Mouse (Mus musculus) forebrain, embryonic 12.5 days (tissue): ENCODE measurements around the gene Myh6. TPM values are rescaled to one million over a fixed set of nuclear protein-coding genes. Genes with fewer than 3 reads are reported as not detected.
"Not testable (repeated sequence)": the region's sequence is repeated elsewhere in the genome, so short reads cannot be mapped to it uniquely, and the experiment has no call there.

Experiments used
- ATAC-seq: fragments of 200-750 bp; cut with Nextera tagmentation; 2 replicates; pipeline ENCODE4 v1.8.0; 2017; ENCODE audit warnings: moderate TSS enrichment; ENCODE audit not compliant: low FRiP score
- H3K27ac ChIP-seq: fragments of 300-500 bp; sonication (generic); 2 replicates; pipeline ENCODE4 v1.5.1; 2016; ENCODE audit warnings: mild to moderate bottlenecking
- H3K27me3 ChIP-seq: fragments of 300-500 bp; sonication (generic); 2 replicates; pipeline ENCODE4 v1.6.1; 2016; ENCODE audit warnings: mild to moderate bottlenecking
- H3K36me3 ChIP-seq: fragments of 300-500 bp; sonication (generic); replicated peaks from 2 replicates; pipeline ENCODE4 v1.6.1; 2016; ENCODE audit warnings: mild to moderate bottlenecking
- H3K4me1 ChIP-seq: fragments of 300-500 bp; sonication (generic); 2 replicates; pipeline ENCODE4 v1.6.1; 2016
- H3K4me2 ChIP-seq: fragments of 300-500 bp; sonication (generic); 2 replicates; pipeline ENCODE4 v1.6.1; 2016; ENCODE audit warnings: mild to moderate bottlenecking, moderate library complexity
- H3K4me3 ChIP-seq: fragments of 300-500 bp; sonication (generic); replicated peaks from 2 replicates; pipeline ENCODE4 v1.5.1; 2016; ENCODE audit warnings: mild to moderate bottlenecking
- H3K9ac ChIP-seq: fragments of 300-500 bp; sonication (generic); 2 replicates; pipeline ENCODE4 v1.6.1; 2016; ENCODE audit warnings: mild to moderate bottlenecking
- H3K9me3 ChIP-seq: fragments of 300-500 bp; sonication (generic); 2 replicates; pipeline ENCODE4 v1.6.1; 2016
- WGBS: fragments of 180-500 bp; shearing (Covaris S2); methylation state at CpG from one replicate; pipeline ENCODE4 v1.1.7; 2016; 5-methylcytosine and 5-hydroxymethylcytosine counted together
- polyA plus RNA-seq: library from polyadenylated mRNA; unstranded; fragments of >200 nt; fragmentation: Nextera tagmentation; extraction: Ambion mirVana; gene quantifications from 2 replicates; pipeline ENCODE4 v1.2.1, GENCODE M21; 2016

The Myh6 gene
- polyA plus RNA-seq, 1 experiment from 2014 or later: 1.8 TPM

DNA sequence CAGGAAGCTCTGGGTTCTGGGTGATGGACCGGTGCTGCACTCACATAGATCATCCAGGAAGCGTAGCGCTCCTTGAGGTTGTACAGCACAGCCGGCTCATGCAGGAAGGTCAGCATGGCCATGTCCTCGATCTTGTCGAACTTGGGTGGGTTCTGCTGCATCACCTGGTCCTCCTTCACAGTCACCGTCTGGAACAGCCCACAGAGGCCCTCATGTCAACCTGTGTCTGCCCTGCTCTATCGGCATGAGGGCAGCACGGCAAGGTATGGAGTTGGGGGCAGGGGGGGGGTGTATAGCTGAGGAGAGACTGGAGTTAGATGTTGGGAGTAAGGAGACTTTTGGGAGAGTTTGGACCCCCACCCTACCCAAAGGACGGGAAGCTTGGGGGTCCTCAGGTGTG is 25.5 kb upstream of the Myh6 start:
- no peak overlapping the region for H3K4me2 ChIP-seq
- H3K36me3 ChIP-seq: no peaks in the 10 kb centered on the region
- WGBS: 91% methylated on average over 10 of the region's 10 CpGs
- H3K9me3 ChIP-seq: no peaks in the 10 kb centered on the region
- no peak overlapping the region for H3K4me3 ChIP-seq
- H3K9ac ChIP-seq: no peak overlapping the region
- H3K27me3 ChIP-seq: no peaks in the 10 kb centered on the region
- ATAC-seq: no peak
- no peak overlapping the region for H3K27ac ChIP-seq
- peaks cover 35% of the 10 kb centered on the region for H3K4me1 ChIP-seq

DNA sequence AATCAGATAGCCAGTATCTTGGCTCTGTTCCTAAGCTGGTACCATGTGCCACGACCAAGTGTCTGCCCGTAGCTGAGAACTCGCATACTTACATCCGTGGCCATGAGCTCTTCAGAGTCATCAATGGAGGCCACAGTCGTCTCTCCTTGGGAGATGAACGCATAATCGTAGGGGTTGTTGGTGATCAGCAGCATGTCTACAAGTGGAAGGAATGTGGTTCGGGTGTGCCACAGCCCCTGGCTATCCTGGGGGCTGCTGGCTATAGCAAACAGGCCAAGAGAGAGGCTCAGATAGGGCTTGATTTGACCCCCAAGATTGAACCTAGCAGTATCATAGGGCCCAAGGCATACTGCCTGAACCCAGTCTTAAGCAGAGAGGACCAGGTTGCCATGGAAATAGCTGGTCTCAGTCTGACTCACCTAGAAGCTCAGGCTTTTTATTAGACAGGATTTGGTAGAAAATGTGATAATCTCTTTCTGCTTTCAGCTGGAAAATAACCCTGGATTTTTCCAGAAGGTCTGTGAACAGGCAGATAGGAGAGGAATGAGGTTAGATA is 23.2 kb upstream of the Myh6 start:
- no peak for ATAC-seq
- no peak overlapping the region for H3K27ac ChIP-seq
- H3K4me2 ChIP-seq: no peak overlapping the region
- no peak overlapping the region for H3K9ac ChIP-seq
- H3K9me3 ChIP-seq: no peaks in the 10 kb centered on the region
- H3K27me3 ChIP-seq: no peaks in the 10 kb centered on the region
- no peak overlapping the region for H3K4me3 ChIP-seq
- 91% methylated on average over 8 of the region's 8 CpGs for WGBS
- no peaks in the 10 kb centered on the region for H3K36me3 ChIP-seq
- peaks cover 12% of the 10 kb centered on the region for H3K4me1 ChIP-seq

DNA sequence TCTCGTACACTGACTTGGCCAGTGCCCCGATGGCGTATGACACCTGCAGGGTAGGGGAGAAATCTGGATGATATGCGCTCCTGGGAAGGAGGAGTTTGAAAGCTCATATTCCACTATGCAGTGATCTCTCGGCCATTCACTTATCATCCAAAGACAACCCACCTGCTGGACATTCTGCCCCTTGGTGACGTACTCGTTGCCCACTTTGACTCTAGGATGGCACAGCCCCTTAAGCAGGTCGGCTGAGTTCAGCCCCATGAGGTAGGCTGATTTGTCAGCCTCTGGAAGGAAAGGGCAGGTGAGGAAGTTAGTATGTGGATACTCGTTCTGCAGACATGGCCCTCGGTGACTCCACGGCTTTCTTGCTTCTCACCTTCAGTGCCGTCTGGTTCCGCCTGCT is 22.2 kb upstream of the Myh6 start:
- no peaks in the 10 kb centered on the region for H3K9me3 ChIP-seq
- H3K9ac ChIP-seq: no peak overlapping the region
- WGBS: 95% methylated on average over 13 of the region's 13 CpGs
- no peaks in the 10 kb centered on the region for H3K36me3 ChIP-seq
- H3K4me3 ChIP-seq: no peak overlapping the region
- no peak overlapping the region for H3K4me2 ChIP-seq
- H3K4me1 ChIP-seq: peaks cover 1% of the 10 kb centered on the region; the same call in 1 of the 2 replicates
- H3K27me3 ChIP-seq: no peaks in the 10 kb centered on the region
- no peak for ATAC-seq
- H3K27ac ChIP-seq: no peak overlapping the region

DNA sequence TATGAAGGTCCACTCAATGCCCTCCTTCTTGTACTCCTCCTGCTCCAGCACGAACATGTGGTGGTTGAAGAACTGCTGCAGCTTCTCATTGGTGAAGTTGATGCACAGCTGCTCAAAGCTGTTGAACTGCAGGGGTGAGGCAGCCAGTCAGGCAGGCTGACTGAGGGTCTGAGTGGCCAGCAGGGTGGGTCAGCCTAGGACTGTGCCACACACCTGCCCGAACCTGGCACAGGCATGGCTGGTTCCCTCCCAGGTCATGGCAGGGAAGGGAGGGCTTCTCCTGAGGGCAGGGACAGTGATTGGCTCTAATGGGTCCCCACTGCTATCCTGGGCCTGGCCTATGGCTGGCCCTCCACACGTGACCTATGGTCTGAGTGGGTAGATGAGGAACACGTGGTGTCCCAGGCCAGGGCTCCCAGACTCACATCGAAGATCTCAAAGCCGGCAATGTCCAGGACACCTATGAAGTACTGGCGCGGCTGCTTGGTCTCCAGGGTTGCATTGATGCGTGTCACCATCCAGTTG is 21.7 kb upstream of the Myh6 start:
- not testable (repeated sequence) for H3K4me3 ChIP-seq, H3K27ac ChIP-seq, H3K9ac ChIP-seq, H3K27me3 ChIP-seq, H3K4me2 ChIP-seq, H3K36me3 ChIP-seq, ATAC-seq, H3K9me3 ChIP-seq, H3K4me1 ChIP-seq
- 94% methylated on average over 9 of the region's 9 CpGs for WGBS

DNA sequence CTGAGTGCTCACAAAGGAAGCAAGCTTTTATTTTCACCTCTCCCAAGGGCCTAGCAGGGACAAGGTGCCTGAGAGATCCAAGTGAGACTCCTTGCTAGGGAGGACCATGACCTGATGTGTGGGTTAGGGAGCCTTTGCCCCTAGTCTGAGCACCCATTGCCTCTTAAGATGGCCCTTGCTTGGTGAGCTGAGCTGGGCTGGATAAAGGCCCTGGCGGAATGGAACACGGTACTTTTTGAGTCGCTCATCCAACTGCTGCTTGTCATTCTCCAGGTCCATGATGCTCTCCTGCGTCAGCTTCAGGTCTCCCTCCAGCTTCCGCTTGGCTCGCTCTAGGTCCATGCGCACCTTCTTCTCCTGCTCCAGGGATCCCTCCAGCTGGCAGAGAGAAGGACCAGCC is 15.2 kb upstream of the Myh6 start:
- no peaks in the 10 kb centered on the region for H3K27me3 ChIP-seq
- H3K36me3 ChIP-seq: no peaks in the 10 kb centered on the region
- H3K27ac ChIP-seq: no peak overlapping the region
- no peak overlapping the region for H3K9ac ChIP-seq
- H3K4me2 ChIP-seq: no peak overlapping the region
- 95% methylated on average over 7 of the region's 7 CpGs for WGBS
- no peak overlapping the region for H3K4me3 ChIP-seq
- H3K9me3 ChIP-seq: no peaks in the 10 kb centered on the region
- ATAC-seq: no peak
- no peaks in the 10 kb centered on the region for H3K4me1 ChIP-seq

DNA sequence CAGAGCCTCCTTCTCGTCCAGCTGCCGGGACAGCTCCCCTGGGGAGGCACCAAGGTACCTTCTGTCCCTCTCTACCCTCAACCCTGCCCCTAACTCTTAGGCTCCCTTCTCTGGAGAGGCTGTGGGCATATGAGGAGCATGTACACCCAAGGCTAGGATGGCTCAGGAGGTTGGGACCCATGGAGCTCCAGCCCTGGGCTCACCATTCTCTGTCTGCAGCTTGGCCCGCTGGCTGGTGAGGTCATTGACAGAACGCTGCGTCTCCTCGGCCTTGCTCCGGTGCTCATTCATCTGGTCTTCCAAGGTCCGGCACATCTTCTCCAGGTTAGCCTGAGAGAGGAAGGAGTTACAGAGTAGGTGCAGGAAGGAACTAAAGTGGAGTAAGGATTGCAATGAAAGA is 11.9 kb upstream of the Myh6 start:
- no peak overlapping the region for H3K9ac ChIP-seq
- H3K27ac ChIP-seq: no peak overlapping the region
- H3K4me3 ChIP-seq: no peak overlapping the region
- 0 out of 2 replicates have a peak, but pooled peaks cover 6% of the 10 kb centered on the region for H3K27me3 ChIP-seq
- H3K36me3 ChIP-seq: no peaks in the 10 kb centered on the region
- peaks cover 10% of the 10 kb centered on the region for H3K4me1 ChIP-seq
- no peak overlapping the region for H3K4me2 ChIP-seq
- no peaks in the 10 kb centered on the region for H3K9me3 ChIP-seq
- 89% methylated on average over 8 of the region's 8 CpGs for WGBS
- ATAC-seq: no peak

DNA sequence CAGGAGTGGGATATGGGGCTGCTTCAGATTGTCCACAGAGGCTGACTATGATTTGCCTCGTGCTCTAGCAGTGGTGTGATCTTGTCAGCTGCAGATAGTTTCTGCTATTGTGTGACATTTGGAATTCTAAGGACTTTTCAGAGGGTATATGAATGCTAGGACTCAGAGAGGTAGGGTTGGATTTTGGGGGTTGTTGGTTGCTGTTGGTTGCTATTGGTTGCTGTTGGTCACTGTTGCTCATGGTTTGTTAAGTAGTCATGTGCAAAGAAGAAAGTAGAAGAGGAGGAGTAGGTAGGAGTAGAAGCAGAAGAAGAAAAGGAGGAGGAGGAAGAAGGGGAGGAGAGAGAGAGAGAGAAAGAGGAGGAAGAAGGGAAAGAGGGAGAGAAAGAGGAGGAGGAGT is 9.9 kb upstream of the Myh6 start, which contains the start of gene Gm17428:
Gene Gm17428 (plus strand): TSS at position 301 of the 400 bp plus-strand sequence.
- H3K36me3 ChIP-seq: no peaks in the 10 kb centered on the region
- ATAC-seq: no peak

DNA sequence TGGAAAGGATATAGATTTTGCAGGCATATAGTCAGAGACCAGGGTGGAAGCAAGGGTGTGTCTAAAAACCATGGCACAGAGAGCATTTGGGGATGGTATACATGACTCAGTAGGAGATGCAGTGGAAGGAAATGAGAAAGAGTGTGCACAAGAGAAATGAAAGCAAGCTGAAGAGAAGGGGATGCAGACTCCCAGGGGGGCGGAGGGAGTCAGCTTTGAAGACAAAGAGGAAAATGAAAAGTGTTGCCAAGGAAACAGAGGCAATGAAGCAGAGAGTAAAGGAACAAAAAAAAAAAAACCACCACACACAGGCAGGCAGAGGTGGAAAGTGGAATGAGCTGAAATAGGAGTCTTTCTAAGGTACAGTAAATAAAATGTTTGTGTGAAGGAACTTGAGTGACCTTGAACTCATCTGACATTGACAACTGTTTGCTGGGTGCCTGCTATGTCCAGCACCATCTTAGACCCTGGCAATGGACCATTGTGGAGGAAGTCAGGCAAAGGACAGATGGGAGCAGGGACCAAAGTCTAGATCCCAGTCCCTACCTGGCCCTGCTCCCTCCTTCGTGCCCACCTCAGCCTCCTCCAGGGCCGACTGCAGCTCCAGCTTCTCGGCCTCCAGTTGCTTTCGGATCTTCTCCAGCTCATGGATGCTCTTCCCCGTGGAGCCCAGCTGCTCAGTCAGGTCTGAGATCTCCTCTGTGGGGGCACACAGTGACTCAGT is 7.5 kb upstream of the Myh6 start:
- ATAC-seq: no peak
- H3K9ac ChIP-seq: 0 out of 2 replicates have a peak overlapping the region, but pooled peaks have one; percentile 4
- no peaks in the 10 kb centered on the region for H3K36me3 ChIP-seq
- peak overlapping the region; percentile 38; the same call in 1 of the 2 replicates for H3K27ac ChIP-seq
- WGBS: 71% methylated on average over 6 of the region's 6 CpGs
- no peak overlapping the region for H3K4me2 ChIP-seq
- H3K9me3 ChIP-seq: no peaks in the 10 kb centered on the region
- peaks cover 10% of the 10 kb centered on the region for H3K4me1 ChIP-seq
- H3K27me3 ChIP-seq: 0 out of 2 replicates have a peak, but pooled peaks cover 6% of the 10 kb centered on the region
- no peak overlapping the region for H3K4me3 ChIP-seq

More for the DNA sequence above, 9.9 kb upstream of the Myh6 start, which contains the start of gene Gm17428:
- no peak within 1 kb of the TSS for H3K9ac ChIP-seq
- no peak within 1 kb of the TSS for H3K4me2 ChIP-seq
- 0 out of 2 replicates have a peak, but pooled peaks cover 6% of the 10 kb centered on the region for H3K27me3 ChIP-seq
- no peaks in the 10 kb centered on the region for H3K9me3 ChIP-seq
- H3K4me1 ChIP-seq: peaks cover 10% of the 10 kb centered on the region
- H3K4me3 ChIP-seq: no peak within 1 kb of the TSS
- WGBS: 66% methylated on average over 1 of the region's 1 CpGs
- no peak within 1 kb of the TSS for H3K27ac ChIP-seq

DNA sequence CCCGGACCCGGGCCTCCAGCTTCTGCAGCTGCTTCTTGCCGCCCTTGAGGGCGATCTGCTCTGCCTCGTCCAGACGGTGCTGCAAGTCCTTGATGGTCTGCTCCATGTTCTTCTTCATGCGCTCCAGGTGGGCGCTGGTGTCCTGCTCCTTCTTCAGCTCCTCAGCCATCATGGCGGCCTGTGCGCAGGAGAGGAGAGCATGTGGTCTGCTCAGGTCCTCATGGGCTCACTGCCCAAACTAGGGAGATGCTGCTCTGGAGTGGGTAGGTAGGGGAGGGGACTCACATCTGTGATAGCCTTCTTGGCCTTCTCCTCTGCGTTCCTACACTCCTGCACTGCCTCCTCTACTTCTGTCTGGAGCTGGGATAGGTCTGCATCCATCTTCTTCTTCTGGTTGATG is 6.1 kb upstream of the Myh6 start:
- ATAC-seq: not testable (repeated sequence)

DNA sequence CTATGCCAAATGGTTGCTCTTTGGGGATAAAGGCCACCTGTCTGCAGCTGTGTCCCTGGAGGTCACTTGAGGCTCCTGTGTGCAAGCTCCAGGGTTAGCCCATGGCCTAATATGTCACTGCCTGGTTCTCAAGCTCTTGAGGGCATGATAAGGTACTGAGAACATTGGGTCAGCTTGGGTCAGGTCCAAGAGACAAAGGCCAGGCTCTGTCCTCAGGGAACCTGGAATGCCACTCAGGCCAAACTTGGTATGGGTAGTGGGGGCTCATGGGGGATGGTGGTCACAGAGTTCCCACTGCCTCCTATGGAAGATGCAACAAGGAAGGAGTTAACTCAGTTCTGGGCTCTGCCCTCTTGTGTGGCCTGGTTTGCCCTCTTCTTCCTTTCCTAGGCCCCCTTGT is 1.6 kb upstream of the Myh6 start:
- no peak for ATAC-seq
- no peak overlapping the region for H3K9ac ChIP-seq

More for the DNA sequence above, 6.1 kb upstream of the Myh6 start:
- H3K4me3 ChIP-seq, H3K36me3 ChIP-seq, H3K9ac ChIP-seq, H3K27ac ChIP-seq, H3K9me3 ChIP-seq, H3K27me3 ChIP-seq, H3K4me2 ChIP-seq: not testable (repeated sequence)
- 95% methylated on average over 11 of the region's 11 CpGs for WGBS
- H3K4me1 ChIP-seq: peaks cover 10% of the 10 kb centered on the region

DNA sequence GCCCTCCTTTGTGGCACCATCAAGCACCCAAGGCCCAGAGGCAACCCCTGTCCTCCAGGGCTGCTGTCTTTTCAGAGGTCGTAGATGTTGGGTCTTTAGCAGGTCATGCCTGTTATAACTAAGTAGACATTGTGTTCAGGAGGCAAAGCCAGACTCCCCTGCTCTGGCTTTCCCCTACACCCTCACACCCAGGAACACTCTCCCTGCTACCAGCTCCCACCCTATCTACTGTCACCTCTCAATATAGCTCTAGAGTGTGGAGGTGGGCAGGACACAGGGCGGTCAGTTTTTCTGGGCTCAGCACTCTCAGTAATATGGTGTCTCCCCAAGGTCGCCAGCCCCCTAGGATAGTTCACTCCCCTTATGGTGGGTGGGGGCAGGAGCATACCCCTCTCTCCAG is 1.1 kb upstream of the Myh6 start:
- H3K36me3 ChIP-seq: no peaks in the 10 kb centered on the region
- WGBS: 87% methylated on average over 3 of the region's 3 CpGs
- ATAC-seq: no peak
- H3K27ac ChIP-seq: no peak overlapping the region
- no peaks in the 10 kb centered on the region for H3K4me1 ChIP-seq
- H3K9ac ChIP-seq: no peak overlapping the region
- H3K4me2 ChIP-seq: no peak overlapping the region
- no peaks in the 10 kb centered on the region for H3K9me3 ChIP-seq
- no peaks in the 10 kb centered on the region for H3K27me3 ChIP-seq
- no peak overlapping the region for H3K4me3 ChIP-seq

More for the DNA sequence above, 1.6 kb upstream of the Myh6 start:
- no peaks in the 10 kb centered on the region for H3K36me3 ChIP-seq
- H3K4me2 ChIP-seq: no peak overlapping the region
- no peaks in the 10 kb centered on the region for H3K27me3 ChIP-seq
- H3K9me3 ChIP-seq: no peaks in the 10 kb centered on the region
- H3K4me1 ChIP-seq: no peaks in the 10 kb centered on the region
- no peak overlapping the region for H3K27ac ChIP-seq
- no peak overlapping the region for H3K4me3 ChIP-seq

DNA sequence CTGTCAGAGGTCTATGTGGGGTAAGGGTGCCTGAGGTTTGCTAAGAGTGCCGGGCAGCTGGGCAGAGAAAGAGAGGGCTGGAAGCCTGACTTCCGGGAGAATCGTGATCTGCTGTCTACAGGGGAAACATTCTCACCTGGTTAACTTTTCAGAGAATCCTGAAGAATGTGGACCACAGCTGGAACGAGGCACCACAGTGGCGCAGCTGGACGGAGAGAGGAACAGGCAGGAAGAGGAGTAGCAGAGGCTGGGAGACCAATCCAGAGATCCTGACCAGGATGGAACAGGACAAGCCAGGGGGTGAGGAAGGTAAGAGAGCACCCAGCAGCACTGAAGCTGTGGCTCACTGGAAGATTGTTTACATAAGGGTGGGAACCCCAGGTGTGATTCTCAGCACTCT is 1.1 kb downstream of the Myh6 start:
- H3K4me3 ChIP-seq: no peak overlapping the region

More for the DNA sequence above, 1.1 kb downstream of the Myh6 start:
- no peak for ATAC-seq
- H3K27me3 ChIP-seq: peaks cover 5% of the 10 kb centered on the region; the same call in 1 of the 2 replicates
- peaks cover 4% of the 10 kb centered on the region; the same call in 1 of the 2 replicates for H3K4me1 ChIP-seq
- 78% methylated on average over 6 of the region's 6 CpGs for WGBS
- no peaks in the 10 kb centered on the region for H3K36me3 ChIP-seq
- H3K9me3 ChIP-seq: no peaks in the 10 kb centered on the region
- H3K4me2 ChIP-seq: no peak overlapping the region
- H3K9ac ChIP-seq: no peak overlapping the region
- no peak overlapping the region for H3K27ac ChIP-seq
